30 mouse cellular contexts compared by ENCODE assay signal in the genomic region with DNA sequence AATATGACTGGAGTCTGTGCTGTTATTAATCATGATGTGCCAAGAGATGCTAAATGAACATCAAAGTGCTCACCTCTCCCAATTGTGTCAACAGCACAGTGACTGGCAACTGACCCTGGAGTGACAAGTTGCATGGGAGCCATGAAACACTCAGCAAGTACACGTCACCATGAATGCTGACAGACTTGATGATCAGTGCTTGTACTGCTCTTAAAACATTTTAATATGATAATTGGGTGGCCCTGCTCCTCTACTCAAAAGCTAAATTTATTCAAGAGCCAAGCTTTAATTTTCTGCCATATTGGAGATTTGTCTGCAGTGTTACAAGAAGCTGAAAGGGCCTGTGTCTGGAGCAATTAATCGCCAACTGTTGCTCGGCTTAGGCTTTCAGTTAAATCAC.
"Had no signal": no experiment of that assay in that cellular context is flagged by ENCODE, and none has a peak within 500 bp of the region (broad histone marks: within the 10 kb centered on the region; RNA-seq: fewer than 3 reads in every experiment).

No protein-coding gene starts in this region.

- H3K4me3 ChIP-seq: gastrocnemius, adult 2 months; heart, embryonic 10.5 days; heart, embryonic 12.5 days; hindbrain, embryonic 10.5 days; hindbrain, embryonic 12.5 days; kidney, embryonic 15.5 days; left cerebral cortex, adult 2 months; limb, embryonic 10.5 days; limb, embryonic 12.5 days; liver, embryonic 13.5 days; liver, embryonic 15.5 days had no signal

- H3K27me3 ChIP-seq: heart, embryonic 12.5 days; hindbrain, embryonic 12.5 days; kidney, embryonic 15.5 days; limb, embryonic 12.5 days; liver, embryonic 13.5 days; liver, embryonic 15.5 days had no signal

- ATAC-seq: hindbrain, embryonic 16.5 days; inflammation-experienced regulatory T-cells, adult 6 months; intestine, embryonic 16.5 days; liver, postnatal 0 days had no signal

- H3K4me1 ChIP-seq: heart, embryonic 10.5 days; heart, embryonic 12.5 days; hindbrain, embryonic 10.5 days; hindbrain, embryonic 12.5 days; kidney, embryonic 15.5 days; limb, embryonic 10.5 days; limb, embryonic 12.5 days; liver, embryonic 13.5 days; liver, embryonic 15.5 days had no signal

- DNase-seq: gastrocnemius, adult 2 months; gastrocnemius, postnatal 10 days; gastrocnemius, postnatal 25 days; heart, adult 18-20 months; heart, postnatal 10 days; heart, postnatal 4 days; kidney, adult 11 months; kidney, adult 2 months; kidney, adult 9 months; kidney, postnatal 14 days; kidney, postnatal 36 days; layer of hippocampus, adult 9-11 months; liver; liver, embryonic 13.5 days; liver, postnatal 0 days had no signal

- H3K27ac ChIP-seq: gastrocnemius, adult 2 months; heart, embryonic 10.5 days; hindbrain, embryonic 10.5 days; hindbrain, embryonic 12.5 days; hindbrain, embryonic 14.5 days; kidney, embryonic 15.5 days; kidney, postnatal 0 days; left cerebral cortex, adult 2 months; limb, embryonic 10.5 days; limb, embryonic 12.5 days; liver, embryonic 13.5 days; liver, embryonic 15.5 days had no signal

- H3K9me3 ChIP-seq: heart, embryonic 10.5 days; heart, embryonic 12.5 days; hindbrain, embryonic 10.5 days; hindbrain, embryonic 12.5 days; kidney, embryonic 15.5 days; limb, embryonic 10.5 days; limb, embryonic 12.5 days; liver, embryonic 13.5 days; liver, embryonic 15.5 days had no signal

- H3K36me3 ChIP-seq: heart, embryonic 10.5 days; heart, embryonic 12.5 days; hindbrain, embryonic 10.5 days; hindbrain, embryonic 12.5 days; kidney, embryonic 15.5 days; limb, embryonic 10.5 days; limb, embryonic 12.5 days; liver, embryonic 13.5 days; liver, embryonic 15.5 days had no signal

- H3K9ac ChIP-seq: heart, embryonic 12.5 days; hindbrain, embryonic 12.5 days; hindbrain, embryonic 14.5 days; kidney, embryonic 15.5 days; limb, embryonic 12.5 days; liver, embryonic 13.5 days; liver, embryonic 15.5 days; liver, postnatal 0 days had no signal

- H3K4me2 ChIP-seq: heart, embryonic 12.5 days; hindbrain, embryonic 12.5 days; hindbrain, embryonic 14.5 days; kidney, embryonic 15.5 days; limb, embryonic 12.5 days; liver, embryonic 11.5 days; liver, embryonic 13.5 days; liver, embryonic 15.5 days had no signal
